Comparison of ENCODE assay signal across 8 mouse cellular contexts in genomic region chr12:84174190-84174811, GRCm38 (mm10). TPM values are rescaled to one million over a fixed set of nuclear protein-coding genes. Genes with fewer than 3 reads are reported as not detected.
A peak's percentile ranks its signal among the peaks of the same experiment; 100 is the strongest.
DNase-seq lines count a peak whose midpoint lies in the region; TF ChIP-seq lines count a peak whose summit lies in the region.

No protein-coding gene starts in this region.

- H3K27ac ChIP-seq in gastrocnemius, adult 2 months, result peak overlapping the region; percentile 94
- peak overlapping the region; percentile 84 for H3K27ac ChIP-seq in heart, adult 2 months
- no peak overlapping the region; the same call in 1 of the 2 replicates for H3K27ac ChIP-seq in thymus, adult 2 months (ENCODE audit: control insufficient read depth, insufficient read depth, low read length)

- no peaks in the 10 kb centered on the region for H3K27me3 ChIP-seq in heart, adult 2 months (ENCODE audit: control insufficient read depth, insufficient read depth, low read length)
- H3K27me3 ChIP-seq in megakaryocyte, embryonic 14.5 days (replicated peaks), result no peaks in the 10 kb centered on the region
- H3K27me3 ChIP-seq in thymus, adult 2 months (ENCODE audit: control insufficient read depth, insufficient read depth, low read length), result no peaks in the 10 kb centered on the region

- peaks cover 40% of the 10 kb centered on the region for H3K4me1 ChIP-seq in heart, adult 2 months (ENCODE audit: control insufficient read depth, insufficient read depth, low read length)
- peaks cover 97% of the 10 kb centered on the region for H3K4me1 ChIP-seq in megakaryocyte, embryonic 14.5 days
- H3K4me1 ChIP-seq in thymus, adult 2 months (replicated peaks; ENCODE audit: control insufficient read depth, insufficient read depth, low read length), result peaks cover 61% of the 10 kb centered on the region

- DNase-seq in gastrocnemius, adult 2 months, result peak; percentile 64
- no peak for DNase-seq in gastrocnemius, postnatal 4 days (ENCODE audit: low spot score in 2 of 2)
- peak; percentile 23 for DNase-seq in Muller cell, postnatal 12 days (ENCODE audit: inconsistent ontology term)
- peak in 1 of 2 experiments; percentile 67 for DNase-seq in heart, adult 2 months
- DNase-seq in kidney, postnatal 14 days, result peak; percentile 74
- no peak for DNase-seq in thymus, adult 2 months
- DNase-seq in urinary bladder, postnatal 4 days (ENCODE audit: low spot score in 2 of 2), result no peak

- no peaks in the 10 kb centered on the region for H3K9me3 ChIP-seq in megakaryocyte, embryonic 14.5 days

- H3K36me3 ChIP-seq in heart, adult 2 months (ENCODE audit: control insufficient read depth, insufficient read depth, low read length), result peaks cover 2% of the 10 kb centered on the region; the same call in 1 of the 2 replicates
- H3K36me3 ChIP-seq in megakaryocyte, embryonic 14.5 days (replicated peaks; ENCODE audit: low read length), result peaks cover 58% of the 10 kb centered on the region
- peaks cover 23% of the 10 kb centered on the region for H3K36me3 ChIP-seq in thymus, adult 2 months (ENCODE audit: control insufficient read depth, insufficient read depth, low read length)

- TF ChIP-seq CTCF in gastrocnemius, adult 2 months (IDR thresholded peaks at IDR 0.05), result no peak
- TF ChIP-seq CTCF in heart, adult 2 months (IDR thresholded peaks at IDR 0.05), result no peak
- TF ChIP-seq CTCF in thymus, adult 2 months (IDR thresholded peaks at IDR 0.05; ENCODE audit: borderline replicate concordance, control insufficient read depth, extremely low read depth, insufficient read depth, low read length, poor library complexity), result no peak

- intact Hi-C loops in gastrocnemius, adult 2 months (cut with DNase I), result loop anchor here (2.0 kb wide), 1 partner anchor 20 kb away; no protein-coding TSS in a partner anchor
- intact Hi-C loops in heart, adult 2 months (cut with DNase I), result loop anchor here (1.0 kb wide), 1 partner anchor 44 kb away; the partner anchor contains the start of gene Elmsan1

- H3K4me3 ChIP-seq in gastrocnemius, adult 2 months, result peak overlapping the region; percentile 76
- H3K4me3 ChIP-seq in heart, adult 2 months, result no peak overlapping the region; the same call in 1 of the 2 replicates
- peak overlapping the region; percentile 83 for H3K4me3 ChIP-seq in megakaryocyte, embryonic 14.5 days (replicated peaks)
- H3K4me3 ChIP-seq in thymus, adult 2 months (ENCODE audit: control insufficient read depth, insufficient read depth, low read length), result no peak overlapping the region

- peaks cover 10% of the 10 kb centered on the region for H3K79me2 ChIP-seq in heart, adult 2 months (replicated peaks; ENCODE audit: control insufficient read depth, insufficient read depth, low read length)

- TF ChIP-seq EP300 in heart, adult 2 months (IDR thresholded peaks at IDR 0.05; ENCODE audit: insufficient read depth, low read depth, low read length), result 0 out of 2 replicates have a peak, but pooled peaks have one; percentile 31

- no peak for TF ChIP-seq POLR2A in heart, adult 2 months (IDR thresholded peaks at IDR 0.05; ENCODE audit: insufficient read depth, low read depth, low read length)
- TF ChIP-seq POLR2A in thymus, adult 2 months (IDR thresholded peaks at IDR 0.05; ENCODE audit: control insufficient read depth, extremely low read depth, insufficient read depth, low read length, poor library complexity), result no peak

- whole genome bisulfite sequencing in heart, adult 2 months, result 27% methylated on average over 9 of the region's 9 CpGs
- 72% methylated on average over 9 of the region's 9 CpGs for WGBS in thymus, adult 2 months

- H3K9ac ChIP-seq in heart, adult 2 months (ENCODE audit: low read depth, low read length), result 0 out of 2 replicates have a peak overlapping the region, but pooled peaks have one; percentile 10

RNA-seq across cellular contexts. Expression of gene Pnma1, which starts 26.0 kb away (rescaled TPM):
- under 1 TPM; 0.10 to 0.17 TPM for total RNA-seq in gastrocnemius, adult 2 months (2021)
- under 1 TPM; 0.54 to 0.81 TPM for total RNA-seq in gastrocnemius, postnatal 4 days (2021)
- under 1 TPM; 0.10 to 0.20 TPM for total RNA-seq in heart, adult 2 months (2021)
- 0.04 and 0.06 TPM in 2 replicates for polyA plus RNA-seq in heart, adult 2 months (2012; rRNA removed)
- polyA plus RNA-seq in megakaryocyte, embryonic 14.5 days (2012; ENCODE audit: insufficient read depth, low replicate concordance), result 0.04 TPM in 1 of 2 replicates, not detected in the other
- 0.24 and 0.28 TPM in 2 replicates for polyA plus RNA-seq in thymus, adult 2 months (2012; rRNA removed)

RNA-seq across cellular contexts. Expression of gene Elmsan1, which starts 44.4 kb away (rescaled TPM):
- 10 to 100 TPM; 10.2 to 11.9 TPM for total RNA-seq in gastrocnemius, adult 2 months (2021)
- total RNA-seq in gastrocnemius, postnatal 4 days (2021), result 10 to 100 TPM; 22.0 to 23.3 TPM
- total RNA-seq in heart, adult 2 months (2021), result 10 to 100 TPM; 12.3 to 14.7 TPM
- polyA plus RNA-seq in heart, adult 2 months (2012; rRNA removed), result 8.1 and 8.4 TPM in 2 replicates
- 9.8 and 10.1 TPM in 2 replicates for polyA plus RNA-seq in megakaryocyte, embryonic 14.5 days (2012; ENCODE audit: insufficient read depth, low replicate concordance)
- 26.1 and 30.9 TPM in 2 replicates for polyA plus RNA-seq in thymus, adult 2 months (2012; rRNA removed)

Comparison
In these comparisons a context has a peak if more than half of its experiments do, and no peak if none do; other contexts are left out.
1. DNase-seq: peak in gastrocnemius, adult 2 months (single experiment), Muller cell, postnatal 12 days (single experiment) and kidney, postnatal 14 days (single experiment); none in gastrocnemius, postnatal 4 days (0 of 2), thymus, adult 2 months (single experiment) and urinary bladder, postnatal 4 days (0 of 2).
2. H3K4me3 ChIP-seq: peak in gastrocnemius, adult 2 months (single experiment) and megakaryocyte, embryonic 14.5 days (single experiment); none in heart, adult 2 months (single experiment) and thymus, adult 2 months (single experiment).